Mouse (Mus musculus) heart, postnatal 0 days (tissue): ENCODE data around the gene Syne2. TPM values are rescaled to one million over a fixed set of nuclear protein-coding genes. Genes with fewer than 3 reads are reported as not detected.

Experiments used
- ATAC-seq: fragments of 200-750 bp; cut with Nextera tagmentation; 2 replicates; pipeline ENCODE4 v1.8.0; 2017; ENCODE audit warnings: low read depth, moderate number of reproducible peaks, moderate library complexity; ENCODE audit not compliant: insufficient read depth
- DNase-seq: peaks from one replicate; pipeline ENCODE4 v3.0.0-alpha.2; 2016; ENCODE audit warnings: low spot score
- H3K27ac ChIP-seq: fragments of 300-500 bp; sonication (generic); 2 replicates; pipeline ENCODE4 v1.5.1; 2014; ENCODE audit warnings: low read depth, mild to moderate bottlenecking
- H3K27me3 ChIP-seq: fragments of 300-500 bp; sonication (generic); 2 replicates; pipeline ENCODE4 v1.6.1; 2014; ENCODE audit warnings: low read length, mixed read lengths; ENCODE audit not compliant: control insufficient read depth, insufficient read depth
- H3K36me3 ChIP-seq: fragments of 300-500 bp; sonication (generic); replicated peaks from 2 replicates; pipeline ENCODE4 v1.6.1; 2014; ENCODE audit warnings: low read length, mixed read lengths; ENCODE audit not compliant: control insufficient read depth, insufficient read depth
- H3K4me1 ChIP-seq: fragments of 300-500 bp; sonication (generic); 2 replicates; pipeline ENCODE4 v1.6.1; 2014; ENCODE audit warnings: antibody characterized with exemption; ENCODE audit not compliant: control insufficient read depth, insufficient read depth
- H3K4me2 ChIP-seq: fragments of 300-500 bp; sonication (generic); 2 replicates; pipeline ENCODE4 v1.6.1; 2014; ENCODE audit warnings: low read depth, mild to moderate bottlenecking, low read length, moderate library complexity
- H3K4me3 ChIP-seq: fragments of 300-500 bp; sonication (generic); 2 replicates; pipeline ENCODE4 v1.5.1; 2014; ENCODE audit warnings: low read depth, low read length
- H3K9ac ChIP-seq: fragments of 300-500 bp; sonication (generic); replicated peaks from 2 replicates; pipeline ENCODE4 v1.6.1; 2014; ENCODE audit warnings: low read depth, low read length, mixed read lengths
- H3K9me3 ChIP-seq: fragments of 300-500 bp; sonication (generic); replicated peaks from 2 replicates; pipeline ENCODE4 v1.6.1; 2016; ENCODE audit warnings: low read length; ENCODE audit not compliant: control insufficient read depth
- CTCF ChIP-seq: IDR thresholded peaks from 2 replicates; pipeline ENCODE4 v1.5.1; 2016; ENCODE audit warnings: antibody characterized with exemption, control low read depth, low read depth
- EP300 ChIP-seq: IDR thresholded peaks from 2 replicates; pipeline ENCODE4 v1.6.1; 2016; ENCODE audit warnings: antibody characterized with exemption, low read depth
- WGBS: fragments of 180-500 bp; shearing (Covaris S2); extraction: QIAGEN DNeasy Blood & Tissue Kit; methylation state at CpG from one replicate; pipeline ENCODE4 v1.1.7; 2014; 5-methylcytosine and 5-hydroxymethylcytosine counted together
- polyA plus RNA-seq: library from polyadenylated mRNA; unstranded; fragments of >200 nt; fragmentation: Nextera tagmentation; extraction: Ambion mirVana; gene quantifications from 2 replicates; pipeline ENCODE4 v1.2.1, GENCODE M21; 2015
- total RNA-seq: library from RNA; depleted of rRNA; stranded (reverse); fragments of >200 nt; gene quantifications from 2 replicates; pipeline ENCODE4 v1.2.3, GENCODE M21; 2014; ENCODE audit warnings: low replicate concordance

The Syne2 gene
- total and polyA plus RNA-seq, 2 experiments from 2014 or later = 22.9 to 34.7 TPM

GRCm38 (mm10) chr12:76104596-76105351 lies 286.8 kb downstream of the Syne2 start:
- ATAC-seq (peak; percentile 86), DNase-seq (peak; percentile 33)
- no peak overlapping the region for H3K4me3 ChIP-seq
- no peak overlapping the region for H3K4me2 ChIP-seq
- H3K27me3 ChIP-seq = no peaks in the 10 kb centered on the region
- TF ChIP-seq EP300 (no peak), CTCF (no peak)
- H3K4me1 ChIP-seq = no peaks in the 10 kb centered on the region
- H3K9me3 ChIP-seq = no peaks in the 10 kb centered on the region
- peaks cover 77% of the 10 kb centered on the region for H3K36me3 ChIP-seq
- H3K27ac ChIP-seq = peak overlapping the region; percentile 73
- H3K9ac ChIP-seq = no peak overlapping the region
- 60% methylated on average over 20 of the region's 20 CpGs for WGBS

GRCm38 (mm10) chr12:76109646-76110405 lies 291.9 kb downstream of the Syne2 start:
- Histone ChIP-seq H3K4me1 (no peaks in the 10 kb centered on the region; the same call in 1 of the 2 replicates), H3K4me3 (no peak overlapping the region), H3K27me3 (no peaks in the 10 kb centered on the region), H3K4me2 (no peak overlapping the region), H3K9me3 (no peaks in the 10 kb centered on the region), H3K36me3 (peaks cover 50% of the 10 kb centered on the region), H3K9ac (no peak overlapping the region), H3K27ac (no peak overlapping the region)
- no peak for TF ChIP-seq CTCF
- TF ChIP-seq EP300 = no peak
- 84% methylated on average over 15 of the region's 15 CpGs for WGBS
- ATAC-seq (no peak), DNase-seq (no peak)

GRCm38 (mm10) chr12:76111046-76111445 lies 293.1 kb downstream of the Syne2 start:
- Histone ChIP-seq H3K4me2 (no peak overlapping the region), H3K36me3 (peaks cover 44% of the 10 kb centered on the region), H3K9ac (no peak overlapping the region), H3K4me3 (no peak overlapping the region), H3K27ac (no peak overlapping the region), H3K4me1 (no peaks in the 10 kb centered on the region; the same call in 1 of the 2 replicates), H3K27me3 (no peaks in the 10 kb centered on the region), H3K9me3 (no peaks in the 10 kb centered on the region)
- no peak for TF ChIP-seq CTCF
- TF ChIP-seq EP300 = no peak
- 62% methylated on average over 3 of the region's 3 CpGs for WGBS
- DNase-seq (no peak), ATAC-seq (no peak)

- Histone ChIP-seq H3K9ac (no peak overlapping the region), H3K4me2 (no peak overlapping the region), H3K27ac (peak overlapping the region; percentile 87), H3K27me3 (no peaks in the 10 kb centered on the region), H3K4me1 (0 out of 2 replicates have a peak, but pooled peaks cover 3% of the 10 kb centered on the region), H3K4me3 (no peak overlapping the region), H3K36me3 (0 out of 2 replicates have a peak, but pooled peaks cover under 1% of the 10 kb centered on the region), H3K9me3 (no peaks in the 10 kb centered on the region)
- ATAC-seq = no peak
- no peak for TF ChIP-seq EP300
- TF ChIP-seq CTCF = no peak
- no peak for DNase-seq
- WGBS = 58% methylated on average over 4 of the region's 4 CpGs
Measured at GRCm38 (mm10) chr12:76116577-76116976, 298.6 kb downstream of the Syne2 start.

GRCm38 (mm10) chr12:76117632-76118153 lies 299.8 kb downstream of the Syne2 start:
- peak; percentile 81 for DNase-seq
- H3K4me3 ChIP-seq = no peak overlapping the region
- no peak overlapping the region for H3K9ac ChIP-seq
- no peak for TF ChIP-seq CTCF
- peak; percentile 52; the same call in 1 of the 2 replicates for TF ChIP-seq EP300
- H3K4me2 ChIP-seq = no peak overlapping the region
- ATAC-seq = peak; percentile 94
- H3K27me3 ChIP-seq = no peaks in the 10 kb centered on the region
- H3K9me3 ChIP-seq = no peaks in the 10 kb centered on the region
- H3K27ac ChIP-seq = peak overlapping the region; percentile 87
- 0 out of 2 replicates have a peak, but pooled peaks cover 3% of the 10 kb centered on the region for H3K4me1 ChIP-seq
- H3K36me3 ChIP-seq = no peaks in the 10 kb centered on the region
- WGBS = 29% methylated on average over 4 of the region's 4 CpGs
